7 mouse cellular contexts compared by ENCODE assay signal in genomic region chr13:110368556-110369040, GRCm38 (mm10). TPM values are rescaled to one million over a fixed set of nuclear protein-coding genes. Genes with fewer than 3 reads are reported as not detected.
DNase-seq lines count a peak whose midpoint lies in the region; ATAC-seq and TF ChIP-seq lines count a peak whose summit lies in the region.
"Not testable (repeated sequence)": the region's sequence is repeated elsewhere in the genome, so short reads cannot be mapped to it uniquely, and the experiment has no call there.

No protein-coding gene starts in this region.

- peak; percentile 100 for TF ChIP-seq CTCF in midbrain, postnatal 0 days (IDR thresholded peaks at IDR 0.05)

- not testable (repeated sequence) for H3K27ac ChIP-seq in midbrain, postnatal 0 days (ENCODE audit: low read depth, low read length)

- not testable (repeated sequence) for H3K4me2 ChIP-seq in midbrain, postnatal 0 days (ENCODE audit: low read depth, low read length, poor library complexity, severe bottlenecking)

- WGBS in midbrain, postnatal 0 days, result 42% methylated on average over 6 of the region's 6 CpGs

- not testable (repeated sequence) for H3K4me3 ChIP-seq in midbrain, postnatal 0 days (ENCODE audit: low read depth, low read length)

- peak; percentile 22 for DNase-seq in ZHBTc4 (ENCODE audit: low read depth, low spot score)
- DNase-seq in gastrocnemius, postnatal 36 days, result peak; percentile 8 to 45
- DNase-seq in kidney, adult 8-10 months, result peak; percentile 30 to 68
- DNase-seq in left cerebral cortex, postnatal 36 days (ENCODE audit: low spot score in 2 of 2), result peak; percentile 60 to 69
- DNase-seq in midbrain, postnatal 0 days (ENCODE audit: low spot score), result peak; percentile 69
- DNase-seq in spleen, adult 12 weeks (ENCODE audit: low spot score), result peak; percentile 37

- H3K4me1 ChIP-seq in midbrain, postnatal 0 days (ENCODE audit: insufficient read depth, low read length), result not testable (repeated sequence)

- H3K36me3 ChIP-seq in midbrain, postnatal 0 days (ENCODE audit: insufficient read depth, low read length), result not testable (repeated sequence)

- H3K27me3 ChIP-seq in midbrain, postnatal 0 days (ENCODE audit: insufficient read depth, low read length), result not testable (repeated sequence)

- peak; percentile 91 for ATAC-seq in common myeloid progenitor, adult 5-6 weeks (replicated peaks; ENCODE audit: low read depth, poor library complexity, severe bottlenecking)
- ATAC-seq in midbrain, postnatal 0 days (ENCODE audit: low FRiP score), result peak; percentile 67

- intact Hi-C loops in gastrocnemius, postnatal 36 days (cut with DNase I), result loop anchor here (2.0 kb wide), 1 partner anchor 306 kb away; no protein-coding TSS in a partner anchor
- intact Hi-C loops in left cerebral cortex, postnatal 36 days (cut with DNase I), result loop anchor here (1.0 kb wide), 1 partner anchor 306 kb away; no protein-coding TSS in a partner anchor

- not testable (repeated sequence) for H3K9me3 ChIP-seq in midbrain, postnatal 0 days (ENCODE audit: low read length)

- H3K9ac ChIP-seq in midbrain, postnatal 0 days (replicated peaks; ENCODE audit: low read length, poor library complexity, severe bottlenecking), result not testable (repeated sequence)

RNA-seq across cellular contexts. Expression of gene Gapt, which starts 11.6 kb away (rescaled TPM):
- 1.7 and 2.7 TPM in 2 replicates for total RNA-seq in common myeloid progenitor, adult 5-6 weeks (2017)
- not detected for total RNA-seq in gastrocnemius, postnatal 36 days (2021)
- not detected for total RNA-seq in left cerebral cortex, postnatal 36 days (2021)
- not detected in 2 replicates for total RNA-seq in midbrain, postnatal 0 days (2014; rRNA removed)
- polyA plus RNA-seq in midbrain, postnatal 0 days (2015; fragmentation: Nextera tagmentation; extraction: Ambion mirVana), result not detected in 2 replicates

RNA-seq across cellular contexts. Expression of gene Plk2, which starts 26.2 kb away (rescaled TPM):
- total RNA-seq in common myeloid progenitor, adult 5-6 weeks (2017), result 14.5 and 15.8 TPM in 2 replicates
- 10 to 100 TPM in 1 of 2 experiments, 1 to 10 TPM in 1; 5.6 to 10.0 TPM for total RNA-seq in gastrocnemius, postnatal 36 days (2021)
- 100 to 1,000 TPM; 253 to 258 TPM for total RNA-seq in left cerebral cortex, postnatal 36 days (2021)
- 130 and 146 TPM in 2 replicates for total RNA-seq in midbrain, postnatal 0 days (2014; rRNA removed)
- 123 and 124 TPM in 2 replicates for polyA plus RNA-seq in midbrain, postnatal 0 days (2015; fragmentation: Nextera tagmentation; extraction: Ambion mirVana)
